In genomic region chr3:69674206-69674605, GRCm38 (mm10) we compare ENCODE assay signal across 15 mouse cellular contexts. TPM values are rescaled to one million over a fixed set of nuclear protein-coding genes. Genes with fewer than 3 reads are reported as not detected.
DNase-seq lines count a peak whose midpoint lies in the region; ATAC-seq lines count a peak whose summit lies in the region.
"Had no signal": no experiment of that assay in that cellular context is flagged by ENCODE, and none has a peak within 500 bp of the region (broad histone marks: within the 10 kb centered on the region; RNA-seq: fewer than 3 reads in every experiment).

No protein-coding gene starts in this region.

- 13% methylated on average over 3 of the region's 3 CpGs for WGBS in heart, embryonic 16.5 days
- WGBS in liver, embryonic 13.5 days (ENCODE audit: insufficient replicate concordance): 13% methylated on average over 3 of the region's 3 CpGs

- no peaks in the 10 kb centered on the region for H3K27me3 ChIP-seq in heart, embryonic 16.5 days (ENCODE audit: control insufficient read depth, insufficient read depth, low read length)
- H3K27me3 ChIP-seq in liver, embryonic 13.5 days: no peaks in the 10 kb centered on the region
- H3K27me3 ChIP-seq: embryonic facial prominence, embryonic 13.5 days had no signal

- no peaks in the 10 kb centered on the region for H3K36me3 ChIP-seq in heart, embryonic 16.5 days (ENCODE audit: control insufficient read depth, insufficient read depth)
- H3K36me3 ChIP-seq in liver, embryonic 13.5 days: no peaks in the 10 kb centered on the region
- H3K36me3 ChIP-seq: embryonic facial prominence, embryonic 13.5 days had no signal

- H3K9ac ChIP-seq in heart, embryonic 16.5 days (ENCODE audit: low read length): no peak overlapping the region
- no peak overlapping the region for H3K9ac ChIP-seq in liver, embryonic 13.5 days
- H3K9ac ChIP-seq: embryonic facial prominence, embryonic 13.5 days had no signal

- no peaks in the 10 kb centered on the region; the same call in 1 of the 2 replicates for H3K4me1 ChIP-seq in heart, embryonic 16.5 days (ENCODE audit: control insufficient read depth, insufficient read depth, low read length)
- H3K4me1 ChIP-seq in liver, embryonic 13.5 days (replicated peaks): peaks cover 5% of the 10 kb centered on the region; the same call in 1 of the 2 replicates
- H3K4me1 ChIP-seq: embryonic facial prominence, embryonic 13.5 days had no signal

- no peak overlapping the region for H3K4me3 ChIP-seq in heart, embryonic 16.5 days (ENCODE audit: low read length)
- no peak overlapping the region for H3K4me3 ChIP-seq in liver, embryonic 13.5 days (replicated peaks)
- H3K4me3 ChIP-seq: embryonic facial prominence, embryonic 13.5 days had no signal

- no peak overlapping the region for H3K4me2 ChIP-seq in heart, embryonic 16.5 days (ENCODE audit: low read depth, low read length)
- H3K4me2 ChIP-seq in liver, embryonic 13.5 days: no peak overlapping the region
- H3K4me2 ChIP-seq: embryonic facial prominence, embryonic 13.5 days had no signal

- no peak overlapping the region for H3K27ac ChIP-seq in heart, embryonic 16.5 days (ENCODE audit: low read length)
- H3K27ac ChIP-seq in liver, embryonic 13.5 days: no peak overlapping the region
- H3K27ac ChIP-seq: embryonic facial prominence, embryonic 13.5 days had no signal

- no peak for DNase-seq in heart, postnatal 4 days
- DNase-seq in liver, embryonic 13.5 days: no peak
- no peak for DNase-seq in layer of hippocampus, postnatal 36 days
- DNase-seq in urinary bladder, postnatal 36 days (ENCODE audit: low spot score in 2 of 2): no peak
- DNase-seq in ovary, adult 18-20 months (ENCODE audit: low spot score): no peak
- DNase-seq: adrenal gland, adult 8-10 months; cerebellum, postnatal 14 days; heart, postnatal 36 days; kidney, adult 2 months; thymus, postnatal 14 days had no signal

- H3K9me3 ChIP-seq in heart, embryonic 16.5 days (replicated peaks; ENCODE audit: control insufficient read depth, low read length): no peaks in the 10 kb centered on the region; the same call in 1 of the 2 replicates
- no peaks in the 10 kb centered on the region for H3K9me3 ChIP-seq in liver, embryonic 13.5 days (replicated peaks)
- H3K9me3 ChIP-seq: embryonic facial prominence, embryonic 13.5 days had no signal

- ATAC-seq in heart, embryonic 16.5 days (replicated peaks; ENCODE audit: extremely low read depth, insufficient read depth, low FRiP score): peak; percentile 67
- ATAC-seq in common myeloid progenitor, adult 5-6 weeks (replicated peaks; ENCODE audit: low read depth, poor library complexity, severe bottlenecking): peak; percentile 100
- peak; percentile 72 for ATAC-seq in liver, embryonic 13.5 days (ENCODE audit: low read depth)
- peak; percentile 16; the same call in 1 of the 2 replicates for ATAC-seq in neutrophil, adult 5-6 weeks (ENCODE audit: extremely low read depth, insufficient number of reproducible peaks, low FRiP score, poor library complexity, severe bottlenecking)
- ATAC-seq: forebrain, embryonic 14.5 days had no signal

RNA-seq across cellular contexts. Expression of gene Nmd3, which starts 47.6 kb away (rescaled TPM):
- polyA plus RNA-seq in heart, embryonic 16.5 days (2015; fragmentation: Nextera tagmentation; extraction: Ambion mirVana): 105 and 112 TPM in 2 replicates
- 10 to 100 TPM; 65.3 to 67.8 TPM for total RNA-seq in heart, postnatal 4 days (2021)
- 82.3 and 97.0 TPM in 2 replicates for total RNA-seq in common myeloid progenitor, adult 5-6 weeks (2017)
- 114 and 118 TPM in 2 replicates for polyA plus RNA-seq in liver, embryonic 13.5 days (2015; fragmentation: Nextera tagmentation; extraction: Ambion mirVana)
- total RNA-seq in neutrophil, adult 5-6 weeks (2017): 43.2 and 59.4 TPM in 2 replicates
- total RNA-seq in layer of hippocampus, postnatal 36 days (2021): 10 to 100 TPM; 57.9 to 58.4 TPM

Comparison
In these comparisons a context has a peak if more than half of its experiments do, and no peak if none do; other contexts are left out.
1. ATAC-seq: peak in every context shown above with its lines; median percentile 100 in common myeloid progenitor, adult 5-6 weeks; 72 in liver, embryonic 13.5 days; 67 in heart, embryonic 16.5 days; 16 in neutrophil, adult 5-6 weeks.